ENCODE assay signal across 23 mouse cellular contexts in genomic region chr13:49628167-49628566, GRCm38 (mm10). TPM values are rescaled to one million over a fixed set of nuclear protein-coding genes. Genes with fewer than 3 reads are reported as not detected.
DNase-seq lines count a peak whose midpoint lies in the region; ATAC-seq and TF ChIP-seq lines count a peak whose summit lies in the region.
"Had no signal": no experiment of that assay in that cellular context is flagged by ENCODE, and none has a peak within 500 bp of the region (broad histone marks: within the 10 kb centered on the region; RNA-seq: fewer than 3 reads in every experiment).

No protein-coding gene starts in this region.

- no peak for ATAC-seq in lung, postnatal 0 days
- ATAC-seq in megakaryocyte, adult 5-6 weeks (ENCODE audit: poor library complexity, severe bottlenecking): peak; percentile 76
- peak; percentile 59 for ATAC-seq in monocyte, adult 5-6 weeks (replicated peaks; ENCODE audit: insufficient number of reproducible peaks, low FRiP score, low TSS enrichment, poor library complexity, severe bottlenecking)
- ATAC-seq: activated CD4-positive, CD25-positive, alpha-beta regulatory T cell, adult 4 months; forebrain, embryonic 14.5 days; forebrain, embryonic 16.5 days had no signal

- peak; percentile 30 for DNase-seq in lung, postnatal 0 days (ENCODE audit: low spot score)
- DNase-seq in lung, postnatal 25 days (ENCODE audit: low spot score): no peak
- no peak for DNase-seq in layer of hippocampus, postnatal 10 days (ENCODE audit: low spot score in 2 of 2)
- DNase-seq in T-cell, adult 2 months (ENCODE audit: low spot score): no peak
- DNase-seq: adrenal gland, adult 8-10 months; adrenal gland, postnatal 14 days; adrenal gland, postnatal 36 days; cerebellum, adult 11-12 months; cerebellum, adult 2 months; cerebellum, adult 9-10 months; cerebellum, postnatal 10 days; cerebellum, postnatal 25 days had no signal

- no peaks in the 10 kb centered on the region for H3K4me1 ChIP-seq in lung, postnatal 0 days (ENCODE audit: insufficient read depth, low read depth, low read length)
- H3K4me1 ChIP-seq: embryonic facial prominence, embryonic 10.5 days; embryonic facial prominence, embryonic 12.5 days; forebrain, embryonic 10.5 days; forebrain, embryonic 12.5 days had no signal

- no peak overlapping the region for H3K9ac ChIP-seq in lung, postnatal 0 days (replicated peaks; ENCODE audit: low read depth)
- H3K9ac ChIP-seq: embryonic facial prominence, embryonic 12.5 days; forebrain, embryonic 12.5 days had no signal

- TF ChIP-seq EP300 in lung, postnatal 0 days (IDR thresholded peaks at IDR 0.05): no peak

- no peak overlapping the region for H3K4me2 ChIP-seq in lung, postnatal 0 days (replicated peaks; ENCODE audit: low read depth, low read length)
- H3K4me2 ChIP-seq: embryonic facial prominence, embryonic 12.5 days; forebrain, embryonic 12.5 days had no signal

- H3K36me3 ChIP-seq in lung, postnatal 0 days (ENCODE audit: insufficient read depth, low read length): no peaks in the 10 kb centered on the region
- H3K36me3 ChIP-seq: embryonic facial prominence, embryonic 10.5 days; embryonic facial prominence, embryonic 12.5 days; forebrain, embryonic 12.5 days had no signal

- no peaks in the 10 kb centered on the region for H3K9me3 ChIP-seq in lung, postnatal 0 days (ENCODE audit: low read length)
- H3K9me3 ChIP-seq: embryonic facial prominence, embryonic 10.5 days; embryonic facial prominence, embryonic 12.5 days; forebrain, embryonic 10.5 days; forebrain, embryonic 12.5 days had no signal

- no peak overlapping the region for H3K4me3 ChIP-seq in lung, postnatal 0 days (ENCODE audit: low read depth, low read length)
- H3K4me3 ChIP-seq: embryonic facial prominence, embryonic 10.5 days; embryonic facial prominence, embryonic 12.5 days; erythroblast, embryonic 14.5 days; forebrain, embryonic 10.5 days; forebrain, embryonic 12.5 days had no signal

- H3K27ac ChIP-seq in lung, postnatal 0 days (ENCODE audit: low read length): no peak overlapping the region
- H3K27ac ChIP-seq: embryonic facial prominence, embryonic 10.5 days; embryonic facial prominence, embryonic 12.5 days; forebrain, embryonic 10.5 days; forebrain, embryonic 12.5 days had no signal

- TF ChIP-seq CTCF in lung, postnatal 0 days (IDR thresholded peaks at IDR 0.05): no peak

- H3K27me3 ChIP-seq in lung, postnatal 0 days (replicated peaks; ENCODE audit: insufficient read depth, low read length): no peaks in the 10 kb centered on the region
- H3K27me3 ChIP-seq: embryonic facial prominence, embryonic 12.5 days; forebrain, embryonic 12.5 days had no signal

RNA-seq across cellular contexts. Expression of gene Ogn, which starts 20.3 kb away (rescaled TPM):
- polyA plus RNA-seq in lung, postnatal 0 days (2015; fragmentation: Nextera tagmentation; extraction: Ambion mirVana): 79.1 and 79.9 TPM in 2 replicates
- 0.07 and 0.40 TPM in 2 replicates for total RNA-seq in megakaryocyte, adult 5-6 weeks (2015)
- 0.15 and 0.77 TPM in 2 replicates for total RNA-seq in megakaryocyte, adult 5-6 weeks (2017)
- not detected in 3 replicates for total RNA-seq in monocyte, adult 5-6 weeks (2017)
- total RNA-seq in layer of hippocampus, postnatal 10 days (2021): 1 to 10 TPM; 4.2 to 4.5 TPM
- polyA plus RNA-seq: erythroblast, embryonic 14.5 days had no signal

RNA-seq across cellular contexts. Expression of gene Cenpp, which starts 24.4 kb away (rescaled TPM):
- 3.8 and 3.9 TPM in 2 replicates for polyA plus RNA-seq in lung, postnatal 0 days (2015; fragmentation: Nextera tagmentation; extraction: Ambion mirVana)
- 21.0 and 23.3 TPM in 2 replicates for total RNA-seq in megakaryocyte, adult 5-6 weeks (2015)
- 16.5 and 18.7 TPM in 2 replicates for total RNA-seq in megakaryocyte, adult 5-6 weeks (2017)
- 2.4 to 4.6 TPM (median 2.9 TPM) in 3 replicates for total RNA-seq in monocyte, adult 5-6 weeks (2017)
- 1 to 10 TPM; 1.3 to 1.8 TPM for total RNA-seq in layer of hippocampus, postnatal 10 days (2021)

RNA-seq across cellular contexts. Expression of gene Nol8, which starts 24.7 kb away (rescaled TPM):
- polyA plus RNA-seq in lung, postnatal 0 days (2015; fragmentation: Nextera tagmentation; extraction: Ambion mirVana): 9.1 and 11.1 TPM in 2 replicates
- 15.8 and 18.0 TPM in 2 replicates for total RNA-seq in megakaryocyte, adult 5-6 weeks (2015)
- total RNA-seq in megakaryocyte, adult 5-6 weeks (2017): 16.6 and 17.3 TPM in 2 replicates
- total RNA-seq in monocyte, adult 5-6 weeks (2017): 35.4 to 43.9 TPM (median 37.5 TPM) in 3 replicates
- total RNA-seq in layer of hippocampus, postnatal 10 days (2021): 10 to 100 TPM; 23.5 to 30.2 TPM

RNA-seq across cellular contexts. Expression of gene Omd, which starts 45.9 kb away (rescaled TPM):
- polyA plus RNA-seq in lung, postnatal 0 days (2015; fragmentation: Nextera tagmentation; extraction: Ambion mirVana): 0.54 and 0.74 TPM in 2 replicates
- not detected in 2 replicates for total RNA-seq in megakaryocyte, adult 5-6 weeks (2015)
- not detected in 2 replicates for total RNA-seq in megakaryocyte, adult 5-6 weeks (2017)
- not detected in 3 replicates for total RNA-seq in monocyte, adult 5-6 weeks (2017)
- total RNA-seq in layer of hippocampus, postnatal 10 days (2021): under 1 TPM; 0.66 to 0.85 TPM
- total RNA-seq: ES-E14 had no signal
- polyA plus RNA-seq: erythroblast, embryonic 14.5 days had no signal

RNA-seq across cellular contexts. Expression of gene Iars, which starts 53.7 kb away (rescaled TPM):
- polyA plus RNA-seq in lung, postnatal 0 days (2015; fragmentation: Nextera tagmentation; extraction: Ambion mirVana): 15.1 and 16.5 TPM in 2 replicates
- total RNA-seq in megakaryocyte, adult 5-6 weeks (2015): 29.0 and 31.8 TPM in 2 replicates
- 31.5 and 33.1 TPM in 2 replicates for total RNA-seq in megakaryocyte, adult 5-6 weeks (2017)
- 22.2 to 34.1 TPM (median 22.9 TPM) in 3 replicates for total RNA-seq in monocyte, adult 5-6 weeks (2017)
- 10 to 100 TPM; 64.7 to 73.0 TPM for total RNA-seq in layer of hippocampus, postnatal 10 days (2021)
